Mouse (Mus musculus) stomach, embryonic 14.5 days (tissue): ENCODE data around the gene Cln5. TPM values are rescaled to one million over a fixed set of nuclear protein-coding genes. Genes with fewer than 3 reads are reported as not detected.

ENCODE experiments used
- ATAC-seq: fragments of 200-750 bp; cut with Nextera tagmentation; 2 replicates; pipeline ENCODE4 v1.8.0; 2017; ENCODE audit warnings: low read depth, moderate TSS enrichment; ENCODE audit not compliant: insufficient number of reproducible peaks, insufficient read depth, low FRiP score
- H3K27ac ChIP-seq: fragments of 300-500 bp; sonication (generic); 2 replicates; pipeline ENCODE4 v1.5.1; 2014; ENCODE audit warnings: mild to moderate bottlenecking, low read length, moderate library complexity, mixed read lengths
- H3K27me3 ChIP-seq: fragments of 300-500 bp; sonication (generic); 2 replicates; pipeline ENCODE4 v1.6.1; 2014; ENCODE audit warnings: low read length, control low read depth, mixed read lengths; ENCODE audit not compliant: control insufficient read depth, insufficient read depth
- H3K36me3 ChIP-seq: fragments of 300-500 bp; sonication (generic); 2 replicates; pipeline ENCODE4 v1.6.1; 2014; ENCODE audit warnings: mild to moderate bottlenecking, control low read depth, low read length, moderate library complexity, mixed read lengths; ENCODE audit not compliant: control insufficient read depth, insufficient read depth
- H3K4me1 ChIP-seq: fragments of 300-500 bp; sonication (generic); 2 replicates; pipeline ENCODE4 v1.6.1; 2014; ENCODE audit warnings: low read length, control low read depth, mixed read lengths; ENCODE audit not compliant: control insufficient read depth, insufficient read depth
- H3K4me2 ChIP-seq: fragments of 300-500 bp; sonication (generic); replicated peaks from 2 replicates; pipeline ENCODE4 v1.6.1; 2014; ENCODE audit warnings: low read depth, low read length, control low read depth
- H3K4me3 ChIP-seq: fragments of 300-500 bp; sonication (generic); 2 replicates; pipeline ENCODE4 v1.5.1; 2014; ENCODE audit warnings: low read depth, low read length, control low read depth
- H3K9ac ChIP-seq: fragments of 300-500 bp; sonication (generic); replicated peaks from 2 replicates; pipeline ENCODE4 v1.6.1; 2014; ENCODE audit warnings: low read depth, mild to moderate bottlenecking, control low read depth, low read length, moderate library complexity, mixed read lengths
- H3K9me3 ChIP-seq: fragments of 300-500 bp; sonication (generic); 2 replicates; pipeline ENCODE4 v1.6.1; 2016; ENCODE audit warnings: low read depth, low read length, control low read depth; ENCODE audit not compliant: control insufficient read depth
- WGBS: fragments of 180-500 bp; shearing (Covaris S2); extraction: QIAGEN DNeasy Blood & Tissue Kit; methylation state at CpG from one replicate; pipeline ENCODE4 v1.1.7; 2014; 5-methylcytosine and 5-hydroxymethylcytosine counted together
- polyA plus RNA-seq: library from polyadenylated mRNA; unstranded; fragments of >200 nt; fragmentation: Nextera tagmentation; extraction: Ambion mirVana; gene quantifications from 2 replicates; pipeline ENCODE4 v1.2.1, GENCODE M21; 2014

Gene Cln5
- polyA plus RNA-seq, 1 experiment from 2014 or later = 30.4 TPM

DNA sequence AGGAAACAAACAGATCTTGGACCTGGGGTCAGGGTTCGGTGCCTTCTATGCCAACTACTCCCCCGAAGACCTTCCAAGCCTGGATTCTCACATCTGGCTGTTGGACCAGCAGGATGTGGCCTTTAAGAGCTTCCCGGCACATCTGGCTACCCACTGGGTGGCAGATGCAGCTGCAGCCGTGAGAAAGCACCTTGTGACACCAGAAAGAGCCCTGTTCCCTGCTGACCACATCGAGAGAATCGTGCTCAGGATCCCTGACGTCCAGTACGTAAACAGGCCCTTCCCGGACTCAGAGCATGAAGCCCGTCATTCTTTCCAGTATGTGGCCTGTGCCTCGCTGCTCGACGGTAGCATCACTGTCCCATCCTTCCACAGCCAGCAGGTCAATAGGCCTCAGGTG, 15.3 kb upstream of the Cln5 start:
- Histone ChIP-seq H3K4me1 (no peaks in the 10 kb centered on the region), H3K4me3 (no peak overlapping the region), H3K27ac (no peak overlapping the region), H3K9me3 (no peaks in the 10 kb centered on the region), H3K9ac (no peak overlapping the region), H3K36me3 (no peaks in the 10 kb centered on the region), H3K27me3 (no peaks in the 10 kb centered on the region), H3K4me2 (no peak overlapping the region)
- ATAC-seq = no peak
- WGBS = 87% methylated on average over 13 of the region's 13 CpGs

DNA sequence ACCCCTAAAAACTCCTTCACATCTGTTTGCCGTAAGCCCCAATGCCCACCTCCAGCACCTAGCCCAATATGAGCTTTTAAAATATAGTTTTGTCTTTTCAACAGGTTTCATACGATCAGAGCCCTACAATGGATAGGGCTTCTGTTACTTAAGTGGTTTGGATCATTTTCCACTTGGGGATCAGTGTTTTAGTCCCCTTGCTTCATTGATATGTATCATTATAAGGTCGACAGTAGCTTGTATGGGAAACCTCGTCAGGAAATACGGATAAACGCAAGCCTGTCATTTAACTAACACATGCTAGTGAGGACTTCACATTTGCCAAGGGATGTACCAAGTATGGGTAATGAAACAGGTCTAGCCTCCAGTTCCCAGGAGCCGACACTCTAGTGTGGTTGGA, 13.4 kb upstream of the Cln5 start:
- no peaks in the 10 kb centered on the region for H3K36me3 ChIP-seq
- no peak for ATAC-seq
- 88% methylated on average over 7 of the region's 7 CpGs for WGBS

DNA sequence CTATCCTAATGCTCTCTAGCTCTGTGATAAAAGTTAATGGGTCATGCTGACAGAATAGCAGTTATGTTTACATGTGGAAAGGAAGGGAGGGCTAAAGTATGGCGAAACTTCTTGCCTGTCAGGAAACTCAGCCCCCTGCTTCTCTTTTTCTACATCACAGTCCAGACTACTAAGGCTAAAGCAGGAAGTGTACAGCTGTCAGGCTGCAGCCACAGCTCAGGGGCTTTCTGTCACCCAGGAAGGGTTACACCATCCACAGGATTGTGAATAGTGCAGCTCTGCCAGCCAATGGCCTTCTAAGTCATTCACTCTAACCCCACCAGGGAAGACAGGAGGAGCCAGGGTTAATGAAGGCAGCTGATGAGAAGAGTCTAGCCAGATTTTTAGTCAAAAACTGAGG, 11.0 kb upstream of the Cln5 start:
- H3K9ac ChIP-seq = no peak overlapping the region
- no peaks in the 10 kb centered on the region for H3K36me3 ChIP-seq
- no peaks in the 10 kb centered on the region for H3K27me3 ChIP-seq
- no peak overlapping the region for H3K4me2 ChIP-seq
- WGBS = 24% methylated on average over 1 of the region's 1 CpGs
- no peak for ATAC-seq
- no peak overlapping the region for H3K27ac ChIP-seq
- H3K4me3 ChIP-seq = no peak overlapping the region
- no peaks in the 10 kb centered on the region for H3K4me1 ChIP-seq
- no peaks in the 10 kb centered on the region for H3K9me3 ChIP-seq

More for the DNA sequence above, 13.4 kb upstream of the Cln5 start:
- H3K9me3 ChIP-seq = no peaks in the 10 kb centered on the region
- no peak overlapping the region for H3K27ac ChIP-seq
- H3K4me1 ChIP-seq = no peaks in the 10 kb centered on the region
- no peak overlapping the region for H3K4me2 ChIP-seq
- no peaks in the 10 kb centered on the region for H3K27me3 ChIP-seq
- H3K9ac ChIP-seq = no peak overlapping the region
- no peak overlapping the region for H3K4me3 ChIP-seq

DNA sequence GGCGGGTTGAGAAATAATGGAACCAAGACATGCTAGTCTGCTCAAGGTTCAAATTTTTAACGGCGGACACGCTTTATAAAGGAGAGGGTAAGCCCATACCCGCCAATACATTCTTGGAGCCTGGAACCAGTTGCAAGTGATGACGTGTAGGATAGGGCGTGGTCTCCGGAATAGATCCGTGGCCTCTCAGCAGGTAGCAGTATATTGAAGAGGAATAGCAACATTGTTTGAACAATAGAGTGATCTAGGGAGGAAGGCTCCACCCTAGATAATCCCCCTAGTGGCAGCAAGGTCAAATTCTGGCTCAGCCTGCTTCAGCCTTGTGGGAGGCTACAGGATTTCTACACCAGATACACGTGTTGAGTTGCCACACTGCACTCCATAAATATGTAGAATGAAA, 10.5 kb upstream of the Cln5 start:
- Histone ChIP-seq H3K4me1 (no peaks in the 10 kb centered on the region), H3K27me3 (no peaks in the 10 kb centered on the region), H3K9ac (no peak overlapping the region), H3K4me3 (no peak overlapping the region), H3K9me3 (no peaks in the 10 kb centered on the region), H3K27ac (no peak overlapping the region), H3K4me2 (no peak overlapping the region), H3K36me3 (no peaks in the 10 kb centered on the region)
- WGBS = 85% methylated on average over 10 of the region's 10 CpGs
- ATAC-seq = no peak

DNA sequence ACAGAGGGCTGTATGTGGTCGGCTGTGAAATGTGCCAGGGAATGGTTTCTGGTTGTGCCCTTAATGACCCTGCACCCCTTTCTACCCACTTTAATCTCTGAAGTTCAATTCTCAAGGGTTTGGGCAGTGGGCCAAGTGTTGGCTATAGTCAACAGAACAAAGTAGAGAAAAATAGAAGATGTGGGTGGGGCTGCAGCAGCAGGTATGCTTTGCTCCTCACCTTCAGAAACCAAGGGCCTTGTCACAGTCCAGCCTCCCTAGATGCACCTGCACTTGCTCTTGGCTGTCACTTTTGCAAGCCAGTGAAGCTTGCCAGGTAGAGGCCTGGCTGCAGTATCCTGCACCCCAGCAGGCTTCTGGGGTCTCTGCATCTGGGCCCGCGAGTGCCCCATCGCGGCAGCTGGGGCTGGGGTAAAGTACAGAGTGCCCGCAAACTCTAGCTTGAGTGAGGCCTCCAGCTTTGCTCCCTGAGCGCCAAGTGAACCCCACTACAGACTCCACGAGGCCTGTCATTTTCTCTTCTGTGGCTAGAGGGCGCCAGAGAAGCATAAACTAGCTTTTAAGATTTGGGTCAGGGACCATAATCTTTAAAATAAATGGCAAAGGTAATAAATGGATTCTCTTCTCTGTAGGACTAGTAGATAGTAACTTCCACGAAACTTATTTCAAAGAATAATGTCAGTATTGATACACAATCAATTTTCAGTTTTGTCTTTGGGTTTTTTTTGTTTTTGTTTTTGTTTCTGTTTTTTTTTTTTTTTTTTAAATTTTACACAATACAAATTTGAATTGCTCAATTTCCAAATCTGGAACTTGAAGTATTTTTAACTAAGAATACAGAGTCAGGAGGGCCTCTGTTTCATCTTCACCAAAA, 4.5 kb upstream of the Cln5 start:
- 10% methylated on average over 10 of the region's 10 CpGs for WGBS
- 0 out of 2 replicates have a peak, but pooled peaks cover 5% of the 10 kb centered on the region for H3K4me1 ChIP-seq

DNA sequence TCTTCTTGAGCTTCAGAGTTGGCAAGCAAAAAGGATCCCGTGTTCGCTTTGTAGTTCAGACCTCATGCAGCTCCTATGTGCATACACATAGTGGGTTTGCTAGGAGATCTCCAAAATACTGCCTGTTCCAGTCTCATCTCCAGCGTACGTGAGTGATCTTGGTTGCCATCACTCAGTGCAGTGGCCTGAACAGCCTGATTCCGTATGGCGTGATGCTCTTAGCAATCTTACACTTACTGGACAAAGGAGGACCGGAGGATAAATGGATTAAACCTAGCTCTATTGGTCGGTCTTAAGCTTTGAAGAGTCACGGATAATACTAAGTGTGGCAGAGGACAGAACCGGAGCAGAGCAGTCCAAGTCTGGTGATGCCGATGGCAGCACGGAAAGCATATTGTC, 552 bp upstream of the Cln5 start:
- H3K9me3 ChIP-seq = no peaks in the 10 kb centered on the region
- peak overlapping the region; percentile 70 for H3K4me3 ChIP-seq
- no peak; the same call in 1 of the 2 replicates for ATAC-seq
- WGBS = 14% methylated on average over 12 of the region's 12 CpGs
- H3K36me3 ChIP-seq = peaks cover 3% of the 10 kb centered on the region; the same call in 1 of the 2 replicates
- H3K27me3 ChIP-seq = no peaks in the 10 kb centered on the region
- H3K9ac ChIP-seq = no peak overlapping the region; the same call in 1 of the 2 replicates
- H3K27ac ChIP-seq = peak overlapping the region; percentile 61; the same call in 1 of the 2 replicates
- H3K4me1 ChIP-seq = 0 out of 2 replicates have a peak, but pooled peaks cover 5% of the 10 kb centered on the region
- peak overlapping the region; percentile 93 for H3K4me2 ChIP-seq

More for the DNA sequence above, 4.5 kb upstream of the Cln5 start:
- no peaks in the 10 kb centered on the region for H3K27me3 ChIP-seq
- H3K36me3 ChIP-seq = no peaks in the 10 kb centered on the region
- no peak overlapping the region for H3K27ac ChIP-seq
- H3K4me2 ChIP-seq = no peak overlapping the region
- no peak overlapping the region for H3K4me3 ChIP-seq
- H3K9ac ChIP-seq = no peak overlapping the region
- H3K9me3 ChIP-seq = no peaks in the 10 kb centered on the region
- no peak for ATAC-seq

DNA sequence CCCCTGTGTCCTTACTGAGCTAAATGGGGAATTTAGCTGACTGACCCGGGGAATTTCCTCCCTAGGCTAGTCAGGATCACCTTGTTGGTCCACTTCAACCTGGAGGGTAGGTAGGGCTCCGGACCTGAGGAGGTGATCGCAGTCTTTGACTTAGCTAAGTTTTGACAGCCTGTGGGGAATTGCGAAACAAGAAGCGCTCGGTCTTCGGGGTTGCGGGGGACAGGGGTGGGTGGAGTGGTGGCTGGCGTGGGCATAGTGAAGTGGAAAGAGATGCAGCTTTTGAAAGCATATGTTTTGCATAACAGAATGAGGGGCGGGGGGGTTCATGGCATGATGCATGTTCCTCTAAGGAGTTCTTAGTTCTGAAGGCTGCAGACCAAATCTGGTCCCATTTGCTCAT, 774 bp downstream of the Cln5 start:
- no peak for ATAC-seq
- Histone ChIP-seq H3K9me3 (no peaks in the 10 kb centered on the region), H3K27ac (no peak overlapping the region), H3K27me3 (no peaks in the 10 kb centered on the region), H3K36me3 (peaks cover 3% of the 10 kb centered on the region; the same call in 1 of the 2 replicates), H3K4me3 (peak overlapping the region; percentile 70), H3K4me1 (0 out of 2 replicates have a peak, but pooled peaks cover 5% of the 10 kb centered on the region), H3K4me2 (peak overlapping the region; percentile 93), H3K9ac (peak overlapping the region; percentile 64)
- 6% methylated on average over 10 of the region's 10 CpGs for WGBS

DNA sequence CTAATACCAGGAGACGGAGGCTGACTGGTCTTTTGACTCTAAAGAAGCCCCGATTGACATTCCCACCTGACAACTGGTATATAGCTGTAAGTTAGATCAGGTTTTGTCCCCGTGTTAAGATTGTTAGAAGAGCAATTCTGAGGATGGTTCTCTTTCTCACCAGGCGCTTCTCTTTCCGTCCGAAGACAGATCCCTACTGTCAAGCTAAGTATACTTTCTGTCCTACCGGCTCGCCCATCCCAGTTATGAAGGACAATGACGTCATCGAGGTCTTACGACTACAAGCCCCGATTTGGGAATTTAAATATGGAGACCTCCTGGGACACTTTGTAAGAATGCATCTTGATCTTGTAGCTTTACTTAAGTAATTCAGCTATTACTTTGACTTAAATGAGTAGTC, 1.5 kb downstream of the Cln5 start:
- Histone ChIP-seq H3K27me3 (no peaks in the 10 kb centered on the region), H3K9me3 (no peaks in the 10 kb centered on the region), H3K27ac (no peak overlapping the region), H3K4me1 (0 out of 2 replicates have a peak, but pooled peaks cover 5% of the 10 kb centered on the region), H3K4me2 (no peak overlapping the region), H3K4me3 (no peak overlapping the region), H3K36me3 (peaks cover 10% of the 10 kb centered on the region; the same call in 1 of the 2 replicates), H3K9ac (no peak overlapping the region)
- ATAC-seq = no peak
- WGBS = 92% methylated on average over 12 of the region's 12 CpGs
